Mouse (Mus musculus): ENCODE results near the gene Rock2.

Rock2 gene

GRCm38 (mm10) chr12:16872006-16872405, 22.7 kb upstream of the Rock2 start:
- no peak for DNase-seq (ENCODE audit: low spot score)

DNA sequence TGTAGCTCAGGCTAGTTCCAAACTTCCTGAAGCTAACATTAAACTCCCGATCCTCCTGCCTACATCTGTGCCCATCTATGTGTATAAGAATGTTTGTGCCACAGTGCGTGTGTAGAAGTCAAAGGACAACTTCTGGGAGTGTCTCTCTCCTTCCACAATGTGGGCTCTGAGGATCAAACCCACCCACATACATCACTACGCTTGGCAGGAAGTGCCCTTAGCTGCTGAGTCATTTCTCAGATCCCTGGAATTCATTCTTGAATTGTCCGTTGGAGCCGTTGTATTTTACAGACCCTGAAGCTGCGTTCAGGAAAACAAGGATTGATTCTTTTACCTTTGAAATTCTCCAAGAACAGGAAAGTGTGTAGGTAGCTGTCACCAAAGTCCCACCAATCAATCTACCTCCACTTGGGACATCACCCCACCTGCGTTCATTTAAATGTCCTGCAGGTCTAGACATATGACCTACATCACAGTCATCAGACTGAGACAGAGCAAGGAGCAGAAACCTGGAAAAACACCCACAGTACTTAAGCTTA, 21.7 kb upstream of the Rock2 start:
- no peak for DNase-seq (ENCODE audit: low spot score)

GRCm38 (mm10) chr12:16873549-16873948, 21.1 kb upstream of the Rock2 start:
- DNase-seq (ENCODE audit: low spot score) = peak; percentile 41

DNA sequence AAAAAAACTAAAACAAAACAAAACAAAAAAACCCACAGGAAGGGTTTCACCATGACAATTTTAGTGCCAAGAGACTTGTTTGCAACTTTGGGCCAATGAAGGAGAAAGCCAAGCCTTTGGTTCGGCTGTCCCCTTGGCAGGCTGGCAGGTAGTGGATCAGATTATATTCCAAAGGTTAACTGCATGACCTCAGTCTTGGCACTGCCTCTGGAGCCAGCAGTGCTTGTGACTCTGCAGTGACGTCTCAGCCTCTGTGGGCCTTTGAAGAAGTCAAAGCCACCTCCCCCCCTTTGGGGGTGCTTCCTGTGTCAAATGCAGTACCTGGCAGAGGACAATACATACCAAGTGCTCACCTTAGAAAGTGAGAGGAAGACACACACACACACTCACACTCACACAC, 20.6 kb upstream of the Rock2 start:
- DNase-seq (ENCODE audit: low spot score) = no peak

DNA sequence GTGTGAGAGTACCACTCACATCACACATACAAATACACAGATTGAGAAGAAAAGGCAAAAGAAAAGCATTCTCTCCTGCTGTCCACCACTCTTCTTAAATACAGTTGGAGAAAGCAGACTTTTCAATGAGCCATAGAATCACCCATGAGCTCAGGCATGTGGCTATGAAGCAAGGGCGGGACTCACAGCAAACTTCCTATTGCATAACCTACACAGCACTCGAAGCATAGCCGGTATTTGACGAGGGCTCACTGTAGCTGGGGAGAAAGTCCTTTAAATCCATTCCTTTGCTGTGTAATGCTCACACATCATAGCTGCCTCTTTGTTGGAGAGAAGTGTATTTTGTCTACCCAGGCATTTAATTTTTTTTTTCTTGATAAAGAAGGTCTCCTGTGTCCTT, 19.4 kb upstream of the Rock2 start:
- no peak for DNase-seq (ENCODE audit: low spot score)

GRCm38 (mm10) chr12:16875678-16876077, 19.0 kb upstream of the Rock2 start:
- DNase-seq (ENCODE audit: low spot score) = no peak

DNA sequence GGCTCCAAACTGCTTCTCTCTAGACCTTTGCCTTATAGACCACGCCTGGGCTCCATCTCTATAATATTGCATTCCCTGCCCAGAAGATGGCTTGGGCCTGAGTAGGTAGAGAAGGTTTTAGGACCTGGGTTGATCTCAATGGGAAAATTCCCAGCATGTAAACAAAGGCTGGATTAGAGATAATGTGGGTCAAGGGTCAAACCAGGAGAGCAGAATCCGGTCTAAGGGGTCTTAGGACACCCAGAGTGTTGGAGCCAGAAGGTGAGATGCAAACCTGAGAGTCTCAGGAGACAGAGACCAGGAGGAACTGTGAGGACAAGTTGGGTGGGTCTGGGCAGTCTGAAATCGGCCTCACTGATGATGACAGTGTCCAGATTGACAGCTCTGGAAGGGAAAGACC, 18.0 kb upstream of the Rock2 start:
- DNase-seq (ENCODE audit: low spot score) = no peak

GRCm38 (mm10) chr12:16877141-16877540, 17.6 kb upstream of the Rock2 start:
- DNase-seq (ENCODE audit: low spot score) = peak; percentile 35

DNA sequence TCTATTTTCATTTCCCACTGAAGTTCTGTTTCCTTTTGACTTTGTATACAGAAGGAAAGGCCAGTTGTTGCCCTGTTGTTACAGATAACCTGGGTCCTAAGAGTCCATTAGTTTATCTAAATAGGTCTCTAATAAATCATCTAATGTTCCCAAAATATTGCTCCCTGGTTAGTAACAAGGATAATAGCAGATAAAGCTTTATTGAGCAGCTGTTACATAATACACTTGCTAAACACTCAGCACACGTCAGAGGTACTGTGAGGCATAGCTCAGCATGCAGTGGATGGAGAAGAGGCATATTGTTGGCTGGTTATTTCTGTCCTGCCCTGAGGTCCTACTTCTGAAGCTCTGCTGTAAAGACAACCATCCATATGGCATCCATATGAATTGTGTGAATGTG, 17.0 kb upstream of the Rock2 start:
- no peak for DNase-seq (ENCODE audit: low spot score)

DNA sequence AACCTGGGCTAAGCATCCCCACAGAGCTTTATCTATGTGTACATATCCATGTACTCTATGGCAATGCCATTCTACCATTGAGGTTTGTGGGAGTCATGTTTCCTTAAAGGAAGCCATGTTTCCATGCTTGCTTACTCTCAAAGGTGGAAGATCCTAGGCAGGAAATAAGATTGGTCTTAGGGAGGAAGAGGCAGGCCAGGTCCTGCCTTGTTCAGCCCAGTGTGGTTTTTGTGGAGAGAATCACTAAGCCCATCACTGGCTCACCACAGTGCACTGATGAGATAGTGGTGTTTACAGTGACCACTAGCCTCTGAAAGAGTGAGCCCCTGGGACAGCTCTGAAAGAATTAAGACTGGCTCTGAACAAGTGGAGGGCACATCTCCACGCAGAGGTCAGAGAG, 15.3 kb upstream of the Rock2 start:
- DNase-seq (ENCODE audit: low spot score) = no peak

DNA sequence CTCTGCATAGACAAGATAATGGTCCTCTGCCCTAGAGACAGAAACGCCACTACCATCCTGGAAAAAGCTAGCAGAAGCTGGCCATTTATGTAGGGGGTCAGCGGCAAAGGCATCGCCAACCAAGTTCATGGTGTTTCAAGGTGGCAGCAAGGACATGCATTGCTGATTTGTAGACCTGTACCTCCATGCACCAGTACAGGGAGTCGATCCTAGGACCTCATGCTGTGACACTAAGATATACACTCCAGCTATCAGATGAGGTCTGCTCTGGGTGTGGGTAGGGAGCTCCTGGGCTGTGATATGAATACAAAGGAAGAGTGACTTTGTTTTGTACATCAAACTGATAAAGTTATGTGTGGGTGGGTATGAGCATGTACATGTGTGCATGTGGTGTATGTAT, 14.6 kb upstream of the Rock2 start:
- DNase-seq (ENCODE audit: low spot score) = no peak

GRCm38 (mm10) chr12:16882442-16882841, 12.3 kb upstream of the Rock2 start:
- DNase-seq (ENCODE audit: low spot score) = no peak

GRCm38 (mm10) chr12:16883111-16883510, 11.6 kb upstream of the Rock2 start:
- DNase-seq (ENCODE audit: low spot score) = no peak

DNA sequence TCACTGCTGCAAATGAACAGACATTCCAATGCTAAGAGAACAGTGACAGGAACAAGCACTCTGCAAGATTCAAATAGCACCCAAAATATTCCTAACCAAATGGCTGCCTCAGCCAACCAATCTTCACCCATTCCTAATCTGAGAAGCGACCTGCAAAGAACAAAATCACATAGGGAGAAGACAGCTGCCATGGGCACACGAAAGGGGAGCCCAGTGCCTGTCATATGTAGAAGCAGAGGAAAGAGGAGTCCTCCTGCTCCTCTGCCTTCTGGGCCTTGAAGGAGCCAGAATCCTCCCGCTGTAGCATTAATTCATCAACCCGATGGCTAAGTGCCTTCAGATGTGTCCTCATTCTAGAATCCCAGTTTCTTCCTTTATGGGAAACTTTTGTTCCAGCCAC, 10.2 kb upstream of the Rock2 start:
- no peak for DNase-seq (ENCODE audit: low spot score)

DNA sequence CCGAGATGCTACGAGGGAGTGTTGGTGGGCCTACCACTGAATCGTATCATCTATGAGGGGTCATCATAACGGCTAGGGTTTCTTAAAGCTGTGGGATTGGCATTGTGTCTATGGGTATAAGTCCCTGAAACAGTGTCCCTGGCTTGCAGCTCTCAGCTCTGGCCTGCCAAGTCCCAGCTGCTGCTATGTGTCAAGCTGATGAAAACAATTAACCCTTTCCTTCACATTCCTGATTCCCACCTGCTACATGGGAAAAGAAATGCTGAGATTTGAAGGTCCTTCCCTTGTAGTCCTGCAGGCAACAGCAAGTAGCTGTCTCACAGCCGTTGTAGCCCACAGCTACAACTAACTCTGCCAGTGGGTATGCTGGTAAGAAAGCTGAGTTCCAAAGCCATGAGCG, 8.3 kb upstream of the Rock2 start:
- DNase-seq (ENCODE audit: low spot score) = no peak

DNA sequence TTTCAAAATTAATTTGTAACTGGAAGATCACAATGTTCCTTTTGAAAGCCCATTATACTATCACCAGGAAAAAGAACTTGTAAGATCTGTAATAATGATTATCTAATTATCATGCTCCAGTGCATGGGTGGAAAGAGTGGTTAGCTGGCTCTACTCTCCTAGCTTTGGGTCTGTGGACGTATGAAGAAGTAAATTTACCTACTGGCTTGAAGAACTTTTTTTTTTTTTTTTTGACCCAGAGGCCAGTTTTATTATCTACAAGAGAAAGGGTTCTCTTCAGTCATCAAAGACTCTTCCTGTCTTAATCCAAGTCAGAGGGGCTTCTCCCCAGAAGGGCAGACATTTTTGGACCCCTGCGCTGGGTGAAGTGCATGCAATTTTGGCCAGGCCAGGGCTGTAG, 1.7 kb upstream of the Rock2 start:
- DNase-seq (ENCODE audit: low spot score) = no peak

DNA sequence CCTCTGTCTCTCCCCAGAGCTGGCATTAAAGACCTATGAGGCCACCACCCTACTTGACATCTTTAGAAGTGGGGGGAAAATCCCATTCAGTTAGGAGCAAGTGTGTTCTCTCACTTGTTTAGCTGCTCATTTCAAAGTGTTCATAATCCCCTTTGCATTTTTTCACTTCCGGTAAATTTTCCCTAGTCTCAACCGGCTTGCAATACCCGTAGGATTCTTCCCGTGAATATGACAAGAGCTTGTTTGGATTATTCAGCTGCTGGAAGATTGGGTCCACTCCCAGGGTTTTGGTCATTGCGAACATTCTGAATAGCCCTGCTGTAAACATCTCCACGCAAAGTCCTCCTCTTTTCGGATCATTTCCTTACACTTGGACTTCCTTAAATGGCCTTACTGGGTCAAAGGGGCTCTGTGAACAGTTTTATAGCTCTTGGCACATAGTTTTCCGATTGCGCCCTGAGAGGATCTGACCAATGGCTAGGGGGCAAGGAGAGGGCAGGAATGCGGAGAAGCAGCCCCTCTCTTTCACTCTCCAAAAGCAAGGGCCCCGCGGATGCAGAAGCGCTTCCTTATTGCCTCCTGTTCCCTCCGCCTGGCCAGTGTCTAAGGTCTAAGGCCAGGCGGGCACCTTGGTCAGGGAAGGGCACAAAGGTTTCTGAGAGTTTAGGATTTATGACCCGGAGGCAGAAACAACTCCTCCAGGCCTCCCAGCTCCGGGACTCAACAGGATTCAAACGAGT, 869 bp upstream of the Rock2 start:
- no peak for DNase-seq (ENCODE audit: low spot score)

DNA sequence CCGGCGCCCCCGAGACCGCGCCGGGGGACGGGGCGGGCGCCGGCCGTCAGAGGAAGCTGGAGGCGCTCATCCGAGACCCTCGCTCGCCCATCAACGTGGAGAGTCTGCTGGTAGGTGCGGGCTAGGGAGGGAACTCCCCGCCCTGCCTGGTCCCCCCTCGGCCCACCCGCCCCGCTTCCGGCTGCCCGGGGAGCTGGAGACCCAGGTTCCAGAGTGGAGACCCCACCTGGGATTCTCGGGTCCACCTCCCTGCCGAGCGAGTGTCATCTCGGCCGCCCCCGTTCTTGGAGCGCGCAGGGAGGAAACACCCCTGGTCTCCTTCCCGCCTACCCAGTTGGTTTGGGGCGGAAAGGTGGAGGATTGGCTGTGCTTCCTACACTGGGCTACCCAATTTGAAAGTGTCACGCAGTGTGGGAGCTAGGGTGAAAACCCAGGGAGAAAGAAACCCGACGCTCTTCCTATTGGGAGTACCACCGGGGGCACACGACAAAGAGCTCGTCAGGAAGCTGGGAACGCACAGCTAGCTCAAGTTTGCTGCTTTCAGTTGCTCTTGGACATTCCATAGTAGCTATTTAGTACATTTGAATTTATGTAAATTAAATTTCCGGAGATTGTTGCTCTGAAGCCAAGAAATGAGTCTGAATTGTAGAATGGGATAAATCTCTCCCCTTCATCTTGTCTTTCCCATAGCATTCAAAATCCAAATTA, 680 bp downstream of the Rock2 start:
- peak; percentile 40 for DNase-seq (ENCODE audit: low spot score)

- DNase-seq (ENCODE audit: low spot score) = no peak
Observed at GRCm38 (mm10) chr12:16896073-16896789, 1.5 kb downstream of the Rock2 start.

DNA sequence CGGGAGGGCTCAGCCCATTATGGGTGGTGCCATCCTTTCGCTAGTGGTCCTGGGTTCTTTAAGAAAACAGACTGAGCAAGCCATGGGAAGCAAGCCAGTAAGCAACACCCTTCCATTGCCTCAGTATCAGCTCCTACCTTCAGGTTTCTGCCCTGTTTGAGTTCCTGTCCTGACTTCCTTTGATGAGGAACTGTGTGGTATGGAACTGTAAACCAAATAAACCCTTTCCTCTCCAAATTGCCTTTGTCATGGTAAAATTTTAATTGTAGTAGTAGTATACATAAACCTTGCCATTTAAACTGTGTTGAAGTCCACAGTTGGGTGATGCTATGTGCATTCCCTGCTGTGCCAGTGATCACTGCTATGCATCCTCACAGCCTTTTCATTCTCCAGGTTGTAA, 2.5 kb downstream of the Rock2 start:
- DNase-seq (ENCODE audit: low spot score) = no peak

DNA sequence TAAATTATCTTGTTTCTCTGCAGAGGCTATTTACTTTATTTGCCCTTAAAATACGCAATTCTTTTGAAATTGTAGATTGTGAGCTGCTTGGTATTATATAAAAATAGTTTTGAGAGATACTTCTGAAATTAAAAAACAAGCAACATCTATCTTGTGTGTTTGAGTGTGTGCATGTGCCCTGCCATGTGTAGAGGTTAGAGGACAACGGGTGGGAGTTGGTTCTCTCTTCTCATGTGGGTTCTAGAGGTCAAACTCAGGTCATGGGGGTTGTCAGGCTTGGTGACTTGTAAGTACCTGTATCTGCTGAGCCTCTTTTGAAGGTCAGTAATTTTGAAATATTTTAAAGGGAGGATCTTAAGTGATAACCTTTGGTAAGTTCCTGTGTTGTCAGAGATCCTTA, 3.5 kb downstream of the Rock2 start:
- no peak for DNase-seq (ENCODE audit: low spot score)

- no peak for DNase-seq (ENCODE audit: low spot score)
Observed at GRCm38 (mm10) chr12:16898790-16899189, 4.1 kb downstream of the Rock2 start.

DNA sequence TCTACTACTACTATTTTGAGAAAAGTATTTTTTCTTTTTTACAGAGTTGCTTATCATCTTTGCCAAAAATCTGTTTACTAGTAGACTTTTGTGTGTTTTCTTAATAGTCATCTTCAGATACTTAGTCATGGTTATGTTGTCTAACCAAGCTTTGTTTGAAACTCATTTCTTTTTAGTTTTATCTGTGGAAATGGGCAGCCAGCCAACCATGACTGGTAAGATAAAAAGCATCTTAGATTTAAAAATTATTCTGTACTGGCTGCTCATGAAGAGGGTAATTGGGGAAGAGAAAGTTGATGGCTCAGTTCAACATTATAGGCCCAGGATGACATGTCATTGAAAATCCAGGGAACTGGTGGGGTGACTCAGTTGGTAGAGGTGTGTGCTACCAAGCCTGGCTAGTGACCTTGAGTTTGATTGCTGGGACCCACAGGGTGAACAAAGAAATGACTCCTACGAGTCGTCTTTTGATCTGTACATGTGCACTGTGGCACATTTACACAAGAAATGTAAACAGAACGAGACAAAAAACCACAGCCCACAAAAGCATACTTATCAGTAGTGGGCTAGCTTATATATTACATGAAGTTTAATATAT, 6.0 kb downstream of the Rock2 start:
- no peak for DNase-seq (ENCODE audit: low spot score)

Measured in layer of hippocampus, adult 11-12 months (tissue).